Mouse (Mus musculus) kidney, adult 9 months (tissue): ENCODE measurements at regions not wholly inside any gene's neighbourhood (a gene's known extent, or its start where the extent isn't known, plus 50 kb on each side); places are given as distances from the start of the nearest gene placed in this dataset.

Experiments
- DNase-seq: peaks from one replicate; pipeline ENCODE4 v3.0.0; 2022

DNA sequence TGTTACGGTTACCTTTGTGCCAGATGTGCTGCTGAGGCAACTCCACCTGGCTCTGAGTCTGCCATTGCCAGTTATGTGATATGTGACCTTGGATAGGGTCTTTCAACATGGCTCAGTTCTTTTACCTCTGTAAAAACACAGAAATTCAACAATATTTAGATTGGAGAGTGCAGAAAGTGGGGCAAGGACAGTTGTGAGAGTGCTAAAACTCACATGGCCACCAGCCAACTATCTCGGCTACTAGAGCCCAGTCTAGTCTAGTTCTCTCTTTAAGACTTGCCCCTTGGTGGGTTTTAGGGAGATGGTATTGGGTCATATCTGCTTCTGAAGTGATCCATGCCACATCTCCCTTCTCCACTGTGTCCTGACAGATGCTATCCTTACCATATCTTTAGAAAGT, 233.0 kb downstream of the Phf14 start:
- no peak for DNase-seq

DNA sequence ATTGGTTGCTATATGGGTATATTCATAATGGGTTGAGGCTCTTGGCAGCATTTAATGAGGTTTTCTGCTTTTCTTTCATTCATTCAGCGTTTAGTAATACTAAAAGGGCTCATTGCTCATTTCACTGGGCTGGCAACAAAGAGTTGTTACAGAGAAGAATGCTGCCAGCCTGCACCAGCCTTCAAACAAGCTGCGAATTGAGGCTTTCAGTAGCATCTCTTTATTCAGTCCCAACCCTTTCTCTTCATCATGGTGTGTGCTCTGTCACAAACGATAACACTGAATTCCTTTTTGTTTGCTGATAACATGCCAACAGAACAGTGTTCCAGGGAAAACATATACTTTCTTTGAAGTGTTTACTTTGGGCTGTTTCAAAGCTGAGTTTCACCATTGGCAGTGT, 237.6 kb downstream of the Phf14 start:
- no peak for DNase-seq

DNA sequence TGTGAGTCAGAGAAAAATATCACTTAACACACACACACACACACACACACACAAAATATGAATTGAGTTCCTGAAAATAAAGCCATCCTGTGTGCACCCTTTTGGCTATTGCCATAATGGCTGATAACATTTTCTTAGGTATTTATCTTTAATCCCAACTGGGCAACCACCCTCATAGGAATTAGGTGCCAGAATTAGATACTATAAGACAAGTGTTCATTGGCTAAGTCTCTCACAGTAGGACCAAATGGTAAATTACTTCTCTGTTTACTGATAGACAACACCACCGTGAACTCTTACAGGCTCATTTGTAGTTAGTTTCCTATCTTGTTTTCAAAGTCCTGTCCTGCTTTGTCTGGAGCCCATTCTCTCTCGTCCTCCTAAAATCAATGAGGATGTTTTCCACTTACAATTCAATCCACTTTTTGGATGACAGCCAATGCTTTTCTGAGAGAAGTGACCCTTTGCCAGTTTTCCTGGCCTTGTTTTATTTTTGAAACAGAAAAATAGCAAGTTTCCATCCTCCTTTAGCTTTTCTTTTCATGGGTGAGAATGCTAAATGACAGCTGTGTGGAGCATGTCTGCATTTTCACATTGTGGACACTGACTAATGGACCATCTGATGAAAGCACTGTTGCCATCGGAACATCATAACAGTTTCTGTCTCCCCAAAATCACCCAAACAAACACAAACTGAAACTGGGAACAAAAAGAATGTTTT, 243.2 kb downstream of the Phf14 start:
- DNase-seq, result no peak

DNA sequence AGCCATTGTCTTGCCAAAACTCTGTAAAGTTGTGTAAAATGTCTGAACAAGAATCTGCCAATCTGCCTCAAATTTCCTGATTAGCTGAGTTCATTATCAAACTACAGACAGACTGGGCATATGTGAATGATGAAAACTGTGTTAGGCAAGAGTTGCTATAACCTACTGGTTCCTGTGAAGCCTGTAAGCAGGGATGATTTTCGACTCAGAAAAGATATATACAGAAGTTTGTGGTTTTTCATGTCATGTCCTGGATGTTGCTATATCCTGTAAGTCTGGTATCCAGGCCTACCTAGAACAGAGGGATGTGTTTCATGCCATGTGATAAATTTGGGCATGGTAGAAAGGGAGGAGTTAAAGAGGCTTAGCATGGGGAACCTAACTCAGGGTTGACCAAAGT, 256.4 kb downstream of the Phf14 start:
- no peak for DNase-seq

DNA sequence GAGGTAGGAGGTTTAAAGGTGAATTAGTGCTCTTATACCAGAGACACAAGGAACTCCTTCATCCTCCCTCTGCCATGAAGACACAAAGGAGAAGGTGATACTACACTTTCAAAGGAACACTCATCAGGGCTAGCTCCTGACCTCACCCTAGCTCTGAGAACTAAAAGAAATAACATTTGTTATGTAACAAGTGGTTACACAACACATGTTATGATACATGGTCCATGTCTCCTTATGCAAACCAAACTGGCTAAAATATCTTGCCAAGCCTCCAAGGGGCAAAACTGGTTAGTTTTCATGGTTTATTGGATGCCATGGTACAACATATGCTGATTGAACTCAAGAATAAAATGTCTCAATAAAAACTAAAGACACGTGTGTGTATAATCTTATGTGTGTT, 260.9 kb downstream of the Phf14 start:
- DNase-seq, result no peak

GRCm38 (mm10) chr6:12169431-12169830, 261.8 kb downstream of the Phf14 start:
- DNase-seq, result no peak

GRCm38 (mm10) chr6:12170722-12171121, 263.1 kb downstream of the Phf14 start:
- no peak for DNase-seq

DNA sequence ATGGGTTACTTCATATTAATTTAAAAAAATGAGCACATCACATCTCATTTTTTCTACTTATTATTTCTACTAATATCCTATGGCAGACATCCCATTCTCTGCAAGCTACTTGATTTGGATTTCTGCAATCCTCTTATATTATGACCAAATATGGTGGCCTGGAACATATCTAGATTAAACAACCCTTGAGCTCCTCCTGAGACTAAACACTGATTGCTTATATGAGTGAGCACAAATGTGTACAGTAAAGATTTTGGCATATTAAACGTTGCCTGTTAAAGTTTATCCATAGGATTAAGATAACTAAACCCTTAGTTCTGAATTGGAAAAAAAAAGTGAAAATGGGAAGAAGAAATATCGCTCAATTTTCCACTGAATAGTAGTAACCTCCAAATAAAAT, 263.6 kb downstream of the Phf14 start:
- no peak for DNase-seq

GRCm38 (mm10) chr6:12177996-12178395, 270.4 kb downstream of the Phf14 start:
- no peak for DNase-seq

DNA sequence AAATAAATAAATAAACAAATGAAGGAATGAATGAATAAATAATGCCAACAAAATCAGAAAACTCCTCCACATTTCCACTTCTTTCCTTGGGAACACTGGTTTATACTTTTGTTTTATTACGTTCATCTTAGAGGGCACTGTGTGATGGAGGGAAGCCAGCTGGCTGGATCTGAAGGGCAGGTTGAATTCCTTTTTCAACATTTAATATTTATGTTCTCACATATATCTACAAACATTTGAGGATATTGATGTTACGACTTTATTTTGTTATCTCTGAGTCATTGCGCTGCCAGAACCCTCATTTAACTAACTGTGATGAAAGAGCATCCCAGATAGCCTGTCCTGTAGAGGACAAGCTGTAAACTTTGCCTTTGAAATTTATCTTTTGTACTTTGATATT, 273.3 kb downstream of the Phf14 start:
- no peak for DNase-seq

- no peak for DNase-seq
These were observed 302.6 kb downstream of the Phf14 start for GRCm38 (mm10) chr6:12210190-12210589.

DNA sequence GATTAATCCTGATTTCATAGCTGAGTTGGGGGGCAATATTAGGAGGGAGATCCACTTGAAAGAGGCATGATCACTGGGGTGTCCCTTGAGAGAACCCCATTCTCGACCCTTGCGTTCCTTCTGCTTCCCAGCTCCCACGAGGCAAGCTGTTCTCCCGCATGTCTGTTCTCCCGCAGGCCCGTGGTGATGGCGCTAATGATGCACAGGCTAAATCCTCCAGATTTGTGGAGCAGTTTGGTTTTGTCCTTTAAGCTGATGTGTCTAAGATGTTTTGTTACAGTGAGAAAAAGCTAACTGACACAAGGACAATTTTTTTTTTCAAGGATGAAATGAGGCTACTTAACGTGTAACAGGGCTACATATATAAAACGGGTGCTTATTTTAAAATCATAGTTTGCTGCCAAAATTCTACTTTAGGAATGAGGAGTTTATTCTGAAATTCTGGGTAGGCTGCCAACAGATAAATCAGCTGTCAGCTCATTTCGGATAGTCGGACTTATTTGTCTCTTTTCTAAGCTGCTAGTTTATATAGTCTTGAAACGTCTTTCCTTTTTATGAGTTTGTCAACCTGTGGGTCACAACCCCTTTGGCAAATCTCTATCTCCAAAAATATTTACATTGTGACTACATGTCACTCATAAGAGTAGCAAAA, 307.0 kb downstream of the Phf14 start:
- DNase-seq, result no peak

GRCm38 (mm10) chr6:12215178-12215553, 307.6 kb downstream of the Phf14 start:
- DNase-seq, result no peak

DNA sequence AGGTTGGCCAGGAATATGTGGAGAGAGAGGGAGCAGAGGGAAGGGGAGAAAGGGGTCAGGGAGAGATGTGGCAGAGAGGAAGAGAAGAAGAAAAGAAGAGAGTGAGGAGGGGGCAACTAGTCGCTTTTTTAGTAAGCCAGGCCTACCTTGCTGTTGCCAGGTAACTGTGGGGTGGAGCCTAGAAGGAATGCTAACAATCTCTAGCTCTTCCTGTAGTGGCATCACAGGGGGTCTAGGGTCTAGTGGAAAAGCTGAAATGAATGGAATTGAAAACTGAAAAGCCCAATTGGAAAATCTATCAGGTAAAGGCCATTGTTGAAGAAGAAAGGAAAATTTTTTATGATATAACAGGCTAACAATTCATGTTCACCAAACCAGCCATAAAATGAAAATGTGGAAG, 336.5 kb downstream of the Phf14 start:
- no peak for DNase-seq

DNA sequence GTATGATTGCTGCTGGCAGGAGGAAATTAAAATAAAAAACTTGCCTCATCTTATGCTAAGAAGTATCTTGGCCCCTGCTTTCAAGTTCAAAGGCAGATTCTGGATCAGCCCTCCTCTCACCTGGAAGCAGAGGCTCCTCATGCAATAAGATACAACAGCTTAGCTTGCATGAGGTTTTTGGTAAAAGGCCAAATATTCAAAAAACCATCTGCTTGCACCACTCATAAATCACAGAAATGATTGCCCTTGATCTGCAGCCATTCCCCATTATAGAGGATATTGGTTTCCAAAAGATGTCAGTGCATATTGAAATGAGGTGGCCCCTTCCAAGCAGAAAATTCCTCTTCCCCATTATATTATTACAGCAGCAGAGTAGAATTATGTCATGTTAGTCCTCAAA, 340.4 kb downstream of the Phf14 start:
- DNase-seq, result no peak

GRCm38 (mm10) chr6:12248599-12248998, 341.0 kb downstream of the Phf14 start:
- no peak for DNase-seq

GRCm38 (mm10) chr6:12254507-12254906, 346.9 kb downstream of the Phf14 start:
- no peak for DNase-seq

GRCm38 (mm10) chr6:12255434-12255833, 347.8 kb downstream of the Phf14 start:
- no peak for DNase-seq

GRCm38 (mm10) chr6:12258273-12258672, 350.7 kb downstream of the Phf14 start:
- DNase-seq, result no peak

- DNase-seq, result no peak
These were observed 351.4 kb downstream of the Phf14 start for GRCm38 (mm10) chr6:12258940-12259481.

DNA sequence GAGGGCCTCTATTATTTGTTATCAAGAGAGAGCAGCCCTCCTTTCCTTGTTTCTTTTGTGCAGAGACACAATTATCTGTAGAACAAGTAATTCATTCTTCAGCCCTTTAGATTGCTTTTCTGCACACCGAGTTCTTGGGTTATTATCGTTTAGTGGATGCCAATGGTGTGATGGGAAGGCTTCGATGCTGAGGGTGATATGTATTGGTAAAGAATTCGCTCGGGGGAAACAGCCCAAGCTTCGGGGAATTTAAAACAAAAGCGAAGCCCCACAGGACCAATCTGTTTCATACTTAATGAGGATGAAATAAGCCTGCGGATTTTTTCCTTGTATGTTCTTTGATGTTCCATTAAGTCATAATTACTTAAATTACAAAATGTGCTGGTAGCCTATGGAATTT, 352.0 kb downstream of the Phf14 start:
- no peak for DNase-seq

DNA sequence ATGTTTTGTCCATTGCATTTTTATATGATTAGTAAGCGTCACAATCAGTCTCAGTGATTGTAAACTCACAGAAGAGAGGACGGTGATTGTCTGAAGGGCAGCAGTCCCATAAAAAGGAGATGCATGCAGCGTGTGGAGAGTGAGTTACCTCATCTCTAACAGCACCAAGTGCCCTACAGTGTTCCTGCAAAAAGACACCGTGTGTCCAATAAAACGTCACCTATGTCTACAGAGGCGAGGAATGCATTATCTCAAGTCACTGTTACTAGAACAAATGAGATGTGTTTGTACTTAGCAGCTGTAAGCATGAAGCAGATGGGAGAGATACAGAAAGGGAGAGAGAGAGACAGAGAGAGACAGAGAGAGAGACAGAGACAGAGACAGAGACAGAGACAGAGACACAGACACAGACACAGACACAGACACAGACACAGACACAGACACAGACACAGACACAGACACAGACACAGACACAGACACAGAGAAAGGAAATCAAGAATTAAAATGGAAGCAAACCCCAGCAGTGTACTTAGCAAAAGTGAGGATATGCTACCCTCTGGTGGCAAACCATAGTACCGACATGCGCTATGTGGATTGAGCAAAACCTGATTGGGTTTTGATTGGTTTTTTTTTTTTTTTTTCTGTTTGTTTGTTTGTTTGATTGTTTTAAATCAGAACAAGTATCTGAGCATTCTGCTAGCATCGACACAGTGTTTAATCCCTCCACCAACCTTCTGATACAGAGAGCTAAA, 352.9 kb downstream of the Phf14 start:
- peak; percentile 39 for DNase-seq
